Mouse (Mus musculus) skeletal muscle tissue, adult 2 months (tissue): Measurements from ENCODE around the gene Gm49352.
"Not testable (repeated sequence)": the region's sequence is repeated elsewhere in the genome, so short reads cannot be mapped to it uniquely, and the experiment has no call there.

ENCODE experiments used
- DNase-seq: peaks from one replicate; pipeline ENCODE4 v3.0.0-alpha.2; 2012; ENCODE audit warnings: low read depth, low spot score

Gm49352 gene

GRCm38 (mm10) chr13:61568074-61568473 is at the start of gene Gm49352:
TSS of gene Gm49352 (minus strand) at chr13:61568174.
- not testable (repeated sequence) for DNase-seq

DNA sequence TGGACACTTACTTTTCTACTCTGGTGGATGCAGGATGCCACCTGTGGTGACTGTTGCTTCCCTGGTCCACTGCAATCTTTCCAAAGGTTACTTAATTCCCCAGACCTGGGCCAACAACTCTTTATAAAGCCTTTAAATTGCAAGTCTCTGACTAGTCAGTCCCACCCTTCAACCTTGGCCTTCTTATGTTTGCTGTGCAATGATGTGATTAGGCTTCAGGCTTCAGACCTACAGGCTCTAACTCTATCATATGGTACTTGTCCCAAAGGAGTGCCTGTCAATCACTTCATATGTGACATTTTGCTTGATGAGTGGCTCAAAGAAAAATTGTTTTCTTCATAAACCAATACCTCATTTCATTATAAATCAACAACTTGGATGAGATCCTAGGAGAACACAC is 2.1 kb upstream of the Gm49352 start, which contains the start of gene Cts3:
Cts3 (minus strand) TSS at position 101 of the 400 bp plus-strand sequence.
- DNase-seq: no peak

GRCm38 (mm10) chr13:61541631-61542030 is 26.3 kb downstream of the Gm49352 start, which contains the start of gene Ctsm:
TSS of gene Ctsm (minus strand) at chr13:61541839.
- DNase-seq: no peak
